Mouse (Mus musculus) megakaryocyte, adult 5-6 weeks (primary cell): ENCODE results near the gene Tle1. TPM values are rescaled to one million over a fixed set of nuclear protein-coding genes. Genes with fewer than 3 reads are reported as not detected.

Source experiments
- ATAC-seq: 2 replicates; pipeline ENCODE4 v1.8.0; 2016; ENCODE audit warnings: mild to moderate bottlenecking, inconsistent platforms; ENCODE audit not compliant: poor library complexity, severe bottlenecking
- total RNA-seq, 2 experiments: library from RNA; stranded (forward) in 1 of 2; stranded (reverse) in 1 of 2; fragments of 153-499, 151-499 nt in 1 of 2; fragments of 221-1000, 200-1000 nt in 1 of 2; gene quantifications; 2 replicates each; pipeline versions ENCODE4 v1.2.3 to v1.2.4; 2015 to 2017

The Tle1 gene
- total RNA-seq, 2 experiments from 2014 or later, result 16.0 to 28.9 TPM

- ATAC-seq, result no peak
These were observed 34.2 kb downstream of the Tle1 start for GRCm38 (mm10) chr4:72166561-72166960.

- no peak for ATAC-seq
These were observed 35.0 kb downstream of the Tle1 start for GRCm38 (mm10) chr4:72165765-72166164.

- ATAC-seq, result no peak
These were observed 38.1 kb downstream of the Tle1 start for GRCm38 (mm10) chr4:72162445-72163218.

- no peak for ATAC-seq
These were observed 40.6 kb downstream of the Tle1 start for GRCm38 (mm10) chr4:72160102-72160511.

- ATAC-seq, result no peak
These were observed 42.8 kb downstream of the Tle1 start for GRCm38 (mm10) chr4:72157931-72158371.

- ATAC-seq, result no peak
These were observed 50.1 kb downstream of the Tle1 start for GRCm38 (mm10) chr4:72150460-72151131.

GRCm38 (mm10) chr4:72146003-72146402, 54.7 kb downstream of the Tle1 start:
- ATAC-seq, result no peak

- ATAC-seq, result no peak
These were observed 56.2 kb downstream of the Tle1 start for GRCm38 (mm10) chr4:72144541-72144940.

- ATAC-seq, result no peak
These were observed 60.0 kb downstream of the Tle1 start for GRCm38 (mm10) chr4:72140706-72141105.

GRCm38 (mm10) chr4:72139475-72140120, 61.1 kb downstream of the Tle1 start:
- ATAC-seq, result no peak

GRCm38 (mm10) chr4:72138264-72139080, 62.2 kb downstream of the Tle1 start:
- no peak for ATAC-seq

- no peak for ATAC-seq
These were observed 68.1 kb downstream of the Tle1 start for GRCm38 (mm10) chr4:72132646-72133045.

GRCm38 (mm10) chr4:72127596-72127995, 73.1 kb downstream of the Tle1 start:
- no peak for ATAC-seq

- no peak for ATAC-seq
These were observed 75.9 kb downstream of the Tle1 start for GRCm38 (mm10) chr4:72124790-72125189.

GRCm38 (mm10) chr4:72122837-72123236, 77.9 kb downstream of the Tle1 start:
- ATAC-seq, result no peak

- no peak for ATAC-seq
These were observed 78.4 kb downstream of the Tle1 start for GRCm38 (mm10) chr4:72122343-72122742.

- ATAC-seq, result peak; percentile 33; the same call in 1 of the 2 replicates
These were observed 80.7 kb downstream of the Tle1 start for GRCm38 (mm10) chr4:72120050-72120449.

- no peak for ATAC-seq
These were observed 95.0 kb downstream of the Tle1 start for GRCm38 (mm10) chr4:72105702-72106101.

- no peak for ATAC-seq
These were observed 96.5 kb downstream of the Tle1 start for GRCm38 (mm10) chr4:72104186-72104585.

GRCm38 (mm10) chr4:72087811-72088210, 112.9 kb downstream of the Tle1 start:
- ATAC-seq, result no peak

GRCm38 (mm10) chr4:72069111-72069534, 131.6 kb downstream of the Tle1 start:
- ATAC-seq, result no peak
